Comparison of ENCODE assay signal across 8 mouse cellular contexts in genomic region chr11:67235639-67236358, GRCm38 (mm10). TPM values are rescaled to one million over a fixed set of nuclear protein-coding genes. Genes with fewer than 3 reads are reported as not detected.
DNase-seq lines count a peak whose midpoint lies in the region; ATAC-seq and TF ChIP-seq lines count a peak whose summit lies in the region.
"Had no signal": no experiment of that assay in that cellular context is flagged by ENCODE, and none has a peak within 500 bp of the region (broad histone marks: within the 10 kb centered on the region; RNA-seq: fewer than 3 reads in every experiment).

No protein-coding gene starts in this region.

- no peak for TF ChIP-seq POLR2A in kidney, adult 2 months (IDR thresholded peaks at IDR 0.05; ENCODE audit: low read depth, low read length)
- TF ChIP-seq POLR2A in ES-Bruce4 (IDR thresholded peaks at IDR 0.05; ENCODE audit: insufficient read depth, low read length) = no peak
- no peak for TF ChIP-seq POLR2A in limb, embryonic 14.5 days (IDR thresholded peaks at IDR 0.05; ENCODE audit: borderline replicate concordance, extremely low read depth, insufficient read depth, insufficient read length)

- DNase-seq in kidney, adult 2 months = peak; percentile 23
- DNase-seq in kidney, adult 11 months = no peak
- peak; percentile 43 to 51 for DNase-seq in adrenal gland, adult 18-20 months (ENCODE audit: low spot score in 2 of 2)
- DNase-seq in limb, embryonic 14.5 days (ENCODE audit: low spot score) = peak; percentile 76
- peak; percentile 3 for DNase-seq in yolk sac, embryonic 10.5 days (ENCODE audit: low spot score)

- no peaks in the 10 kb centered on the region for H3K4me1 ChIP-seq in kidney, adult 2 months (ENCODE audit: control insufficient read depth, insufficient read depth, low read length)
- no peaks in the 10 kb centered on the region for H3K4me1 ChIP-seq in ES-Bruce4 (ENCODE audit: control insufficient read depth, insufficient read depth, low read length)
- H3K4me1 ChIP-seq in limb, embryonic 14.5 days (ENCODE audit: control insufficient read depth, insufficient read depth, low read length) = no peaks in the 10 kb centered on the region
- H3K4me1 ChIP-seq: embryonic facial prominence, embryonic 12.5 days had no signal

- no peak overlapping the region for H3K9ac ChIP-seq in ES-Bruce4 (ENCODE audit: low read depth, poor library complexity, severe bottlenecking)
- no peak overlapping the region for H3K9ac ChIP-seq in limb, embryonic 14.5 days (ENCODE audit: low read depth, low read length, severe bottlenecking)
- H3K9ac ChIP-seq: embryonic facial prominence, embryonic 12.5 days had no signal

- peak; percentile 78; the same call in 1 of the 2 replicates for ATAC-seq in frontal cortex, adult (ENCODE audit: low TSS enrichment)
- ATAC-seq in limb, embryonic 14.5 days (ENCODE audit: low FRiP score, low read depth) = no peak

- TF ChIP-seq EP300 in ES-Bruce4 (IDR thresholded peaks at IDR 0.05; ENCODE audit: insufficient read depth, low read depth, low read length) = no peak

- H3K27me3 ChIP-seq in kidney, adult 2 months (replicated peaks; ENCODE audit: control insufficient read depth, insufficient read depth, low read length) = no peaks in the 10 kb centered on the region
- H3K27me3 ChIP-seq in ES-Bruce4 (ENCODE audit: control insufficient read depth, insufficient read depth, low read length, poor library complexity, severe bottlenecking) = no peaks in the 10 kb centered on the region
- no peaks in the 10 kb centered on the region for H3K27me3 ChIP-seq in limb, embryonic 14.5 days (ENCODE audit: control insufficient read depth, insufficient read depth, low read length)
- H3K27me3 ChIP-seq: embryonic facial prominence, embryonic 12.5 days had no signal

- no peaks in the 10 kb centered on the region for H3K9me3 ChIP-seq in ES-Bruce4 (replicated peaks; ENCODE audit: control insufficient read depth, insufficient read depth, low read length, poor library complexity, severe bottlenecking)
- no peaks in the 10 kb centered on the region for H3K9me3 ChIP-seq in limb, embryonic 14.5 days (ENCODE audit: control insufficient read depth, low read length)
- H3K9me3 ChIP-seq: embryonic facial prominence, embryonic 12.5 days had no signal

- WGBS in kidney, adult 2 months = 57% methylated on average over 5 of the region's 5 CpGs
- 52% methylated on average over 5 of the region's 5 CpGs for WGBS in limb, embryonic 14.5 days

- H3K4me3 ChIP-seq in kidney, adult 2 months (ENCODE audit: insufficient read depth, low read depth, low read length) = no peak overlapping the region
- H3K4me3 ChIP-seq in ES-Bruce4 (ENCODE audit: low read depth, low read length) = no peak overlapping the region
- H3K4me3 ChIP-seq in limb, embryonic 14.5 days (replicated peaks; ENCODE audit: low read length) = no peak overlapping the region
- H3K4me3 ChIP-seq: embryonic facial prominence, embryonic 12.5 days had no signal

- H3K27ac ChIP-seq in kidney, adult 2 months (ENCODE audit: insufficient read depth, low read depth, low read length) = no peak overlapping the region
- no peak overlapping the region for H3K27ac ChIP-seq in ES-Bruce4 (ENCODE audit: insufficient read depth, low read length)
- H3K27ac ChIP-seq in limb, embryonic 14.5 days (replicated peaks; ENCODE audit: low read depth, low read length) = no peak overlapping the region
- H3K27ac ChIP-seq: embryonic facial prominence, embryonic 12.5 days had no signal

- no peak for TF ChIP-seq CTCF in kidney, adult 2 months (conservative IDR thresholded peaks at IDR 0.05; ENCODE audit: insufficient read depth, insufficient read length, low read depth, low read length)
- TF ChIP-seq CTCF in ES-Bruce4 (IDR thresholded peaks at IDR 0.05; ENCODE audit: low read depth, low read length) = peak; percentile 4

- no peak overlapping the region for H3K4me2 ChIP-seq in limb, embryonic 14.5 days (replicated peaks; ENCODE audit: low read depth, low read length, severe bottlenecking)
- H3K4me2 ChIP-seq: embryonic facial prominence, embryonic 12.5 days had no signal

- no peaks in the 10 kb centered on the region for H3K36me3 ChIP-seq in kidney, adult 2 months (ENCODE audit: control insufficient read depth, insufficient read depth, low read length)
- H3K36me3 ChIP-seq in ES-Bruce4 (ENCODE audit: control insufficient read depth, insufficient read depth, low read length, poor library complexity, severe bottlenecking) = no peaks in the 10 kb centered on the region
- H3K36me3 ChIP-seq in limb, embryonic 14.5 days (ENCODE audit: control insufficient read depth, insufficient read depth, low read length) = no peaks in the 10 kb centered on the region
- H3K36me3 ChIP-seq: embryonic facial prominence, embryonic 12.5 days had no signal

RNA-seq across cellular contexts. Expression of gene Myh4, which starts 2.0 kb away (rescaled TPM):
- polyA plus RNA-seq in kidney, adult 2 months (2012; rRNA removed) = 0.03 and 12.5 TPM in 2 replicates
- not detected in 2 replicates for polyA plus RNA-seq in ES-Bruce4 (2011; ENCODE audit: insufficient read depth, insufficient read length, low read depth, missing spikeins)
- 1 to 10 TPM in 1 of 2 experiments, not detected in 1; 1.4 TPM for total RNA-seq in adrenal gland, adult 18-20 months (2021)
- 0.09 and 0.10 TPM in 2 replicates for polyA plus RNA-seq in limb, embryonic 14.5 days (2012; rRNA removed)
- 0.11 and 0.36 TPM in 2 replicates for polyA plus RNA-seq in limb, embryonic 14.5 days (2014; fragmentation: Nextera tagmentation; extraction: Ambion mirVana)

RNA-seq across cellular contexts. Expression of gene Myh1, which starts 35.9 kb away (rescaled TPM):
- polyA plus RNA-seq in kidney, adult 2 months (2012; rRNA removed) = 0.15 and 13.5 TPM in 2 replicates
- polyA plus RNA-seq in ES-Bruce4 (2011; ENCODE audit: insufficient read depth, insufficient read length, low read depth, missing spikeins) = not detected in 2 replicates
- total RNA-seq in adrenal gland, adult 18-20 months (2021) = 1 to 10 TPM in 1 of 2 experiments, under 1 TPM in 1; 0.03 to 7.7 TPM
- 0.74 and 1.1 TPM in 2 replicates for polyA plus RNA-seq in limb, embryonic 14.5 days (2012; rRNA removed)
- polyA plus RNA-seq in limb, embryonic 14.5 days (2014; fragmentation: Nextera tagmentation; extraction: Ambion mirVana) = 1.5 and 2.4 TPM in 2 replicates

RNA-seq across cellular contexts. Expression of gene Myh8, which starts 41.1 kb away (rescaled TPM):
- polyA plus RNA-seq in kidney, adult 2 months (2012; rRNA removed) = 0.02 TPM in 1 of 2 replicates, not detected in the other
- polyA plus RNA-seq in ES-Bruce4 (2011; ENCODE audit: insufficient read depth, insufficient read length, low read depth, missing spikeins) = not detected in 2 replicates
- total RNA-seq in adrenal gland, adult 18-20 months (2021) = under 1 TPM in 1 of 2 experiments, not detected in 1; 0.10 TPM
- 21.7 and 39.3 TPM in 2 replicates for polyA plus RNA-seq in limb, embryonic 14.5 days (2012; rRNA removed)
- polyA plus RNA-seq in limb, embryonic 14.5 days (2014; fragmentation: Nextera tagmentation; extraction: Ambion mirVana) = 49.0 and 74.2 TPM in 2 replicates

Comparison
In these comparisons a context has a peak if more than half of its experiments do, and no peak if none do; other contexts are left out.
1. RNA of gene Myh8, which starts 41.1 kb away (polyA plus RNA-seq): 21.7 to 74.2 TPM in limb, embryonic 14.5 days; 0.02 TPM in kidney, adult 2 months and not detected in ES-Bruce4; every median in the first group is over 10 times any median in the second.